Mouse (Mus musculus) intestine, embryonic 14.5 days (tissue): ENCODE results near the gene Lrrc74b. TPM values are rescaled to one million over a fixed set of nuclear protein-coding genes. Genes with fewer than 3 reads are reported as not detected.
A peak's percentile ranks its signal among the peaks of the same experiment; 100 is the strongest.
"Not testable (repeated sequence)": the region's sequence is repeated elsewhere in the genome, so short reads cannot be mapped to it uniquely, and the experiment has no call there.

Source experiments
- ATAC-seq: fragments of 200-750 bp; cut with Nextera tagmentation; replicated peaks from 2 replicates; pipeline ENCODE4 v1.8.0; 2017; ENCODE audit warnings: low read depth, moderate number of reproducible peaks, moderate TSS enrichment, moderate library complexity; ENCODE audit not compliant: low FRiP score, low TSS enrichment
- DNase-seq: peaks from one replicate; pipeline ENCODE4 v3.0.0-alpha.2; 2018; ENCODE audit warnings: low spot score
- H3K27ac ChIP-seq: fragments of 300-500 bp; sonication (generic); 2 replicates; pipeline ENCODE4 v1.5.1; 2014; ENCODE audit warnings: low read depth, mild to moderate bottlenecking, control low read depth
- H3K27me3 ChIP-seq: fragments of 300-500 bp; sonication (generic); replicated peaks from 2 replicates; pipeline ENCODE4 v1.6.1; 2014; ENCODE audit warnings: low read length, control low read depth; ENCODE audit not compliant: control insufficient read depth, insufficient read depth
- H3K36me3 ChIP-seq: fragments of 300-500 bp; sonication (generic); 2 replicates; pipeline ENCODE4 v1.6.1; 2014; ENCODE audit warnings: low read length, control low read depth; ENCODE audit not compliant: control insufficient read depth, insufficient read depth
- H3K4me1 ChIP-seq: fragments of 300-500 bp; sonication (generic); replicated peaks from 2 replicates; pipeline ENCODE4 v1.6.1; 2014; ENCODE audit warnings: low read length, control low read depth, mixed read lengths; ENCODE audit not compliant: control insufficient read depth, insufficient read depth
- H3K4me2 ChIP-seq: fragments of 300-500 bp; sonication (generic); 2 replicates; pipeline ENCODE4 v1.6.1; 2014; ENCODE audit warnings: low read length
- H3K4me3 ChIP-seq: fragments of 300-500 bp; sonication (generic); 2 replicates; pipeline ENCODE4 v1.5.1; 2014; ENCODE audit warnings: low read depth, low read length, control low read depth, mixed read lengths
- H3K9ac ChIP-seq: fragments of 300-500 bp; sonication (generic); 2 replicates; pipeline ENCODE4 v1.6.1; 2014; ENCODE audit warnings: mild to moderate bottlenecking, low read length
- H3K9me3 ChIP-seq: fragments of 300-500 bp; sonication (generic); 2 replicates; pipeline ENCODE4 v1.6.1; 2016; ENCODE audit warnings: low read length, control low read depth; ENCODE audit not compliant: control insufficient read depth
- WGBS: fragments of 180-500 bp; shearing (Covaris S2); extraction: QIAGEN DNeasy Blood & Tissue Kit; methylation state at CpG from one replicate; pipeline ENCODE4 v1.1.7; 2014; 5-methylcytosine and 5-hydroxymethylcytosine counted together
- polyA plus RNA-seq: library from polyadenylated mRNA; unstranded; fragments of >200 nt; fragmentation: Nextera tagmentation; extraction: Ambion mirVana; gene quantifications from 2 replicates; pipeline ENCODE4 v1.2.1, GENCODE M21; 2014

Gene Lrrc74b
- polyA plus RNA-seq, 1 experiment from 2014 or later = 0.53 TPM

- H3K27me3 ChIP-seq = no peaks in the 10 kb centered on the region
- peak; percentile 90 for DNase-seq
- peak overlapping the region; percentile 32 for H3K4me2 ChIP-seq
- WGBS = 2% methylated on average over 5 of the region's 5 CpGs
- no peak overlapping the region for H3K4me3 ChIP-seq
- no peaks in the 10 kb centered on the region for H3K36me3 ChIP-seq
- no peak overlapping the region for H3K27ac ChIP-seq
- no peak for ATAC-seq
- peaks cover 51% of the 10 kb centered on the region for H3K4me1 ChIP-seq
- H3K9me3 ChIP-seq = no peaks in the 10 kb centered on the region
- H3K9ac ChIP-seq = no peak overlapping the region
Observed at GRCm38 (mm10) chr16:17557947-17558480, 3.0 kb downstream of the Lrrc74b start.

- Histone ChIP-seq H3K4me2 (no peak overlapping the region), H3K9me3 (no peaks in the 10 kb centered on the region), H3K27me3 (no peaks in the 10 kb centered on the region), H3K4me3 (no peak overlapping the region), H3K4me1 (peaks cover 48% of the 10 kb centered on the region), H3K36me3 (no peaks in the 10 kb centered on the region), H3K9ac (no peak overlapping the region), H3K27ac (no peak overlapping the region)
- no peak for ATAC-seq
- 51% methylated on average over 4 of the region's 4 CpGs for WGBS
- DNase-seq = no peak
Observed at GRCm38 (mm10) chr16:17556907-17557306, 4.1 kb downstream of the Lrrc74b start.

- Histone ChIP-seq H3K27me3 (no peaks in the 10 kb centered on the region), H3K9me3 (no peaks in the 10 kb centered on the region), H3K36me3 (no peaks in the 10 kb centered on the region), H3K4me1 (peaks cover 40% of the 10 kb centered on the region), H3K4me3 (no peak overlapping the region), H3K9ac (no peak overlapping the region), H3K27ac (no peak overlapping the region), H3K4me2 (no peak overlapping the region)
- no peak for ATAC-seq
- DNase-seq = no peak
- 82% methylated on average over 4 of the region's 4 CpGs for WGBS
Observed at GRCm38 (mm10) chr16:17556180-17556579, 4.9 kb downstream of the Lrrc74b start.

GRCm38 (mm10) chr16:17554702-17555101 lies 6.3 kb downstream of the Lrrc74b start:
- WGBS = 29% methylated on average over 4 of the region's 4 CpGs
- peak overlapping the region; percentile 44 for H3K4me2 ChIP-seq
- not testable (repeated sequence) for DNase-seq

GRCm38 (mm10) chr16:17553910-17554685 lies 6.9 kb downstream of the Lrrc74b start:
- no peaks in the 10 kb centered on the region for H3K27me3 ChIP-seq
- no peaks in the 10 kb centered on the region for H3K36me3 ChIP-seq
- 8% methylated on average over 18 of the region's 18 CpGs for WGBS
- peak overlapping the region; percentile 44 for H3K4me2 ChIP-seq
- H3K4me3 ChIP-seq = no peak overlapping the region; the same call in 1 of the 2 replicates
- H3K4me1 ChIP-seq = peaks cover 30% of the 10 kb centered on the region
- no peak overlapping the region for H3K9ac ChIP-seq
- ATAC-seq (peak; percentile 91), DNase-seq (peak; percentile 80)
- H3K27ac ChIP-seq = peak overlapping the region; percentile 73
- H3K9me3 ChIP-seq = no peaks in the 10 kb centered on the region

More at GRCm38 (mm10) chr16:17554702-17555101, 6.3 kb downstream of the Lrrc74b start:
- not testable (repeated sequence) for H3K4me3 ChIP-seq, H3K9me3 ChIP-seq, H3K9ac ChIP-seq, H3K27me3 ChIP-seq, H3K36me3 ChIP-seq, ATAC-seq
- H3K27ac ChIP-seq = peak overlapping the region; percentile 73
- peaks cover 32% of the 10 kb centered on the region for H3K4me1 ChIP-seq

GRCm38 (mm10) chr16:17552837-17553236 lies 8.2 kb downstream of the Lrrc74b start:
- H3K9me3 ChIP-seq = no peaks in the 10 kb centered on the region
- no peak overlapping the region for H3K4me2 ChIP-seq
- WGBS = 70% methylated on average over 7 of the region's 7 CpGs
- H3K4me1 ChIP-seq = peaks cover 19% of the 10 kb centered on the region
- no peaks in the 10 kb centered on the region for H3K36me3 ChIP-seq
- no peak overlapping the region for H3K27ac ChIP-seq
- ATAC-seq = no peak
- H3K4me3 ChIP-seq = no peak overlapping the region
- DNase-seq = no peak
- H3K27me3 ChIP-seq = no peaks in the 10 kb centered on the region
- no peak overlapping the region for H3K9ac ChIP-seq

- H3K27ac ChIP-seq = no peak overlapping the region
Observed at GRCm38 (mm10) chr16:17542632-17543031, 18.4 kb downstream of the Lrrc74b start.

GRCm38 (mm10) chr16:17536584-17536983 lies 24.5 kb downstream of the Lrrc74b start:
- Histone ChIP-seq H3K36me3 (no peaks in the 10 kb centered on the region), H3K9me3 (no peaks in the 10 kb centered on the region), H3K27me3 (no peaks in the 10 kb centered on the region), H3K27ac (no peak overlapping the region), H3K9ac (no peak overlapping the region), H3K4me3 (no peak overlapping the region), H3K4me2 (no peak overlapping the region), H3K4me1 (peaks cover 4% of the 10 kb centered on the region)
- no peak for ATAC-seq
- 87% methylated on average over 3 of the region's 3 CpGs for WGBS
- DNase-seq = no peak

More at GRCm38 (mm10) chr16:17542632-17543031, 18.4 kb downstream of the Lrrc74b start:
- H3K9me3 ChIP-seq = no peaks in the 10 kb centered on the region
- no peak for DNase-seq
- H3K27me3 ChIP-seq = no peaks in the 10 kb centered on the region
- ATAC-seq = no peak
- WGBS = 83% methylated on average over 2 of the region's 2 CpGs
- no peak overlapping the region for H3K4me2 ChIP-seq
- no peaks in the 10 kb centered on the region for H3K36me3 ChIP-seq
- H3K4me3 ChIP-seq = no peak overlapping the region
- H3K9ac ChIP-seq = no peak overlapping the region
- H3K4me1 ChIP-seq = no peaks in the 10 kb centered on the region
